Mouse (Mus musculus) spleen, postnatal 4 days (tissue): ENCODE results near the gene Iqsec3.

Experiments
- DNase-seq, 2 experiments: peaks; one replicate each; pipeline ENCODE4 v3.0.0; 2022; ENCODE audit warnings: low spot score in 2 of 2

Gene Iqsec3

GRCm38 (mm10) chr6:121473093-121473821, at the start of gene Iqsec3:
Gene Iqsec3 (minus strand): TSS chr6:121473678.
- peak; percentile 79 to 95 for DNase-seq

GRCm38 (mm10) chr6:121522106-121522705, 48.7 kb upstream of the Iqsec3 start:
- DNase-seq: peak; percentile 7 to 41

GRCm38 (mm10) chr6:121521030-121521429, 47.6 kb upstream of the Iqsec3 start:
- DNase-seq: no peak

DNA sequence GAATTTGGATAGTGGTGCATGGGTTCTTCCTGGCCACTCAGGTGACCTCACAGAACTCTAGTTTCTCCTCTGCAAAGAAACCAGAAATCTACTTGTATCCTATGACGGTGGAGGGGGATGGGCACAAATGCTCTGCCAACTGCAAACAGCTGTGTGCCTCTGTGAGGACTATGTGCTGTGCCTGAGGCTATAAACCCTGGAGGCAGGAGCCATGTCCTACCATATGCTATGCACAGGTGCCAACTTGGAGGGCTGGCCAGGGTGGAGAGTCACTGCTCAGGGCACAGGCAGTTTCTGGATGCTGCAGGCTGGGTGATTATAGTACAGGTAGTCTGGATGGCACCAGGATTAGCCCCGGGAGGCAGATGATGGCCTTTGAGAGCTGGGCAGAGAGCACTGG, 46.4 kb upstream of the Iqsec3 start:
- no peak for DNase-seq

GRCm38 (mm10) chr6:121519266-121519810, 45.9 kb upstream of the Iqsec3 start:
- DNase-seq: no peak

- DNase-seq: no peak
Observed at GRCm38 (mm10) chr6:121517726-121518125, 44.2 kb upstream of the Iqsec3 start.

DNA sequence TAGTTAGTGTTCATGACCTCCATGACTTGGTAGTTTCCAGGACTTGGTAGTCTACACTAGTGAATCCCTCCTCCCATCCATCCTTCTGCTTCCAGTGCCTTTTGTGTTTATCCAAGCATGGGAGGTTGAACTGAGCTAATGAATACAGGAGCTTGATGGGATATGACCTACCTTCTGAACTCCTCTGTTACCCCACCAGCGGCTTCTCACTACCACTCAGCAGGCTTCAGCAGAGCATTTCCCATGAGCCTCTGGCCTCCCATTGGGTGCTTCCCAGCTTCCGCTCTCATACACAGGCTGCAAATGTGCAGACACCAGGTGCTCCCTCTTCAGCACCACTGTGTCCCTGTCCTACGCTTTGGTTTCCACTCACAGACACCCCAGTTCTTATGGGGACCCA, 36.9 kb upstream of the Iqsec3 start:
- DNase-seq: no peak

DNA sequence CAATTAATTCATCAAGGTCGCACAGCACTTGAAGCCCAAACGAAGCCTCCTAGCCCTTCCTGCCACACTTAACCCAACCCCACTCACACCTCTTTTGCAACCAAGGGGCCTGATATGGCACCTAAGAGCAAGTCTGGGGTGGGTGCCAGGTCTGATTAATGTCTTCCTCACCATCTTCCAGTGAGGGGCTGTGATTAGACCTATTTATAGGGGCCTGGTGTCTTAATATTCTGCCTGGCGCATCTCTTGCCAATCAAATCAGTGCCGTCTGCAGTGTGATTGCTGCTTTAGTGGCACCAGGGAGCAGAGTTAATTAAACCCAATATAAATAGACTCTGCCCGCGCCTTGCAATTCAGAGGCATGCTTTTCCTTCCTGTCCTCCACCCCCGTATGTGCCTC, 36.4 kb upstream of the Iqsec3 start:
- DNase-seq: no peak

DNA sequence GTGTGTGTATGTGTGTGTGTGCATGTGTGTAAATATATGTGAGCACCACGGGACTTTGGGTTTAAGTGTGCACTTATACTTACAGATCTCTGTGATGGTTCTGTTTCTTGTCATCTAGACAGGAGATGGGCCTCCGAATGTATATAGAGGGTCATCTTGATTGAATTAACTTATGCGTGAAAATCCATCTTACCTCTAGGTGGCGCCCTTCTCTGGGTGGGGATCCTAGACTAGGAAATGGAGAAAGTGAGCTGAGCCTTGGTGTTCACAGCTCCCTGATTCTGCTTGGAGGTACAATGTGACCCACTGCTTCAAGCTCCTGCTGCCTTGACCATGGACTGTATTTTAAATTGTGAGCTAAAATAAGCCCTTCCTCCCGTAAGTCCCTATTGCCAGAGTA, 34.8 kb upstream of the Iqsec3 start:
- DNase-seq: no peak

DNA sequence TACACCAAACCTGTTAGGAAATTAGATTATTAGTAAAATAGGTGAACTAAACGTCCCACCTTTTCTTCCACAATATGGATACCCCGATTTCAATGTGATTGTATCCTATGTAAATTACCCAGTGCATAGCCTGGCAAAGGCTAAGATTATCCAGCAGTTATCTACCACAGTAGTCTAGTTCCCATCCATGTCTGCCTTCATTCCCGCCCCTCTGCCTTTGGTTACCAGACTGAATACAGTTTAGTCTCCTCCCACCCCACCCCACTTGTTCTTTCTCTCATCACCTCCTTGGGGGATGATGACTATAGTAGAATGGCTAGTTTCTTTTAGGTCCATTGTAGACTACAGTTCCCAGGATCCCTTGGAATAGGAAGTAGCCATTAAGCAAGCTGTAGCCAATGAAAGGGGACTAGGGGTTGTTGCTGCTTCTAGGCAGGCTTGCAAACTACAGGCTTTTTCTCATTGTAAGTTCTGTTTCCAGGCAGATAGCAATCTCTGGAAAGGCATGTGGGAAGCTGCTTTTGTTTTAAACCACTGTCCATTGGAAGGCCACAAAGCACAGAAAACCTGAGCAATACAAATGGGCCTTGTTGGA, 27.7 kb upstream of the Iqsec3 start:
- no peak for DNase-seq

DNA sequence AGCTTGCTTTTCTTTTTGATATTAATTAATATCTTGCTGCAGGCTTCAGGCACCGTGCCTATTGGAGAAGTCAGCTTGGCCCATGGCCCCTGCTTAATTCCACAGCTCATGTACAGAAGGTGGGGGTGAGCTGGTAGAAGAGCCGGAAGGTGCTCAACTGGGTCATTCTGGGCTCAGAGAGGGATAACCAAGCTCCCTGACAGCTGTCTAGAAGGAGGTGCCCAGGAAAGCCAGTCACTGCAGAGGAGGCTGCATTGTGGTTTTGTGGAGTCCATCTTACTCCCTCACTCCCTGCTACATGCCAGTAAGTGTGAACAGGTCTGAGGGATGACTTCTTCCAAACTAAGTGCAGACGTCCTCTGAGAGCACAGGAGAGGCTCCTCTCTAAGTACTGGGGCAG, 26.4 kb upstream of the Iqsec3 start:
- no peak for DNase-seq

- DNase-seq: no peak
Observed at GRCm38 (mm10) chr6:121498819-121499535, 25.5 kb upstream of the Iqsec3 start.

DNA sequence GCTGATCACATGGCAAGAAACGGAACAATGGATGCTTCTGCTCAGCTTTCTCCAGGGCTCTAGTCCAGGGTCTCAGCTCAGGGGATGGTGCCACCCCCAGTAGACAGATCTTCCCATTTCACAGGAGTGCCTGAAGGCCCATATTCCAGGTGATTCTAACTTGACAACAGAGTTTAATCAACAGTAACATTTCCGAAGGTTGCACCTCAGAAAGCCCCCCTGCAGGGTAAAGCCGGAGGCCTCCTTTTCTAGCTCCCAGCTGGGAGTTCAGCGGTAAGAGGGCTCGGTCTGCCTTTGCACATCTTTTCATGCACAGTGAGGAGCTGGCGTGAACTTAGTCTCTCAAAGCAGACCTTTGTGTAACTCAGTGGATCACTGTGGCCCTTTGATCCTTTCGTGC, 22.1 kb upstream of the Iqsec3 start:
- DNase-seq: no peak

- no peak for DNase-seq
Observed at GRCm38 (mm10) chr6:121495026-121495425, 21.5 kb upstream of the Iqsec3 start.

DNA sequence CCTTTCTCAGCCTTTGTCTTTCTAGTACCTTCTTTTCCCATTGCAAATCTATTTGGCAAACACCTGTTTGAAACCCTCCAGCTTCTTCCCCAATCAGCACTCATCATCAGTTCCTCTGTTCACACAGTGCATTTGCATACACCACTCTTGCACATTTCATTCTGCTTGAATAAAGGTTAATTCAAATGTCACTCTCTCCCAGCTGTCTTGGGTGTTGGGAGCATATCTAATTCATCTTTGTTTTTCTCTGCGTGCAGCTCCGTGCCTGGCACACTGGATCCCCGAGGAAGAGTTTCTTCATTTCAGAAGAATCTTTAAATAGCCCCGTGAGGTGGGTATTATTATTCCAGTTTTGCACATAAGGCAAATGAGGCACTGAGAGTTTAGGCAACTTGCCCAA, 20.8 kb upstream of the Iqsec3 start:
- DNase-seq: no peak

DNA sequence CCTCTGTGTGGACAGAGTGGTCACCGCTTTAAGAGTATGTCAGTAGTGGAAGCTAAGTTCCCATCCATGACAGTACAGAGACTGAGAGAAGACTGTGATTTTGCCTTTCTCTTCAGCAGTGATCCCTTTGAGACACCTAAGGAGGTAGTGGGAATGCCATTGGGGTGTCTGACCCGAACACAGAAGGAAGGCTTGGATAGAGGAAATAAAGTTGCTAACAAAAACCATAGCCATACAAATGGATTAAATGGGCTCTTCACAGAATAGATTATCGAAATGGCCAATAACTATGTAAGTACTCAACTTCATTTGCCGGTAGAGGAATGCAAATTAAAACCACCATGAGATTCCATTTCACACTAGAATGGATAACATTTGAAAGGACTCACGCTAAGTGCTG, 17.9 kb upstream of the Iqsec3 start:
- DNase-seq: no peak

DNA sequence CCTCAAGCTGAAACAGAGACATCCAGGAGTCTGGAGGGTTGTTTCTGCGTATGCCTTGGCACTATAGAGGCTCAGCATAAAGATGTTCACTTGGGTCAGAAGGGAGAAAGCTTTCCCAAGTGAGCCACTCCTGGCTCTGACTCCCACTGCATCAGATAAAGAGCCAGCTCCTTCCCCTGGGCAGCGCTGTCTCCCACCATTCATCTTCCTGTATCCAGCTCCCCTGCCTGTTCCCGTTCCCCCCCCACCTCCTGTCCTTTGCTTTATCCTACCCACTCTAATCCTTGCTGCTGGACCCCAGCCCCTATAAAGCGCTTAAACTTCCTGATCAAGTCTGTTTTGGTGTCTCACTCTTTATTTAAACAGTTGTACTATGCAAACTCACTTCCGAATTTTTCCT, 1.2 kb downstream of the Iqsec3 start:
- no peak for DNase-seq

GRCm38 (mm10) chr6:121468235-121468634, 5.2 kb downstream of the Iqsec3 start:
- DNase-seq: no peak

GRCm38 (mm10) chr6:121462628-121463340, 10.7 kb downstream of the Iqsec3 start:
- DNase-seq: no peak

DNA sequence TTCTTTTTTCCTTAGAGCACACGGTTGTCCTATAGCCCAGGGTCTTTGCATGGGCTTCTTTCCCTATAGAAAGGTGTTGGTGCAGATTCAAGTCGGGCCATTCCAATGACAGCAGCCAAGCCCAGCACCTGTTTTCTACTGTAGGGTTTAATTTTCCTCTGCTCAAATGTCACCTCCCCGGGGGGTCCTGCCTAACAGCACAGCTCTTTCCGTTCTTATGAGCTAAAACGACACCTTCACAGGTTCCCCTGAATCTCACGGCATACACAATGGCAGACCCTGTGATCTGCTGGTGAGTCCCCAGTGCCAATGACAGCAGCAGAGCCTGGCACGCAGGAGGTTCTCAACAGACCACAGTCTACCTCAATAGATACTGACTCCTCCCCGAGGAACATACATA, 16.1 kb downstream of the Iqsec3 start:
- DNase-seq: no peak

DNA sequence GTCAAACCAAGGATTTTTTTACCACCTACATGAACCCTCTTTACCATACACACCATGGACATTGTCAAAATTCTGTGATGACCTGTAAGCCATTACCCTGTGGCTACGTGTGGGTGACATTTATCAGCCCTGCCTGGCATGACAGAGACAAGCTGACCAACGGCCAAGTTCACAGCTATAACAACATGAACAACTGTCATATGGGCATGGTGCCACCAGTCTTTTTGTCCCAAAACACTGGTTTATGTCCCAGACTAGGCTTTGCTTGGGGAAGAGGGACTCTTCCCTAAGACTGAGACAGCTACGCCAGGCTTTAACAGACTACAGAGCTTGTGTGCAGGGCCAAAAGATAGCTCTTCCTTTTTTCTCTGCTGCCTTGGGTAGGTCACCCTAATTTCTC, 16.8 kb downstream of the Iqsec3 start:
- no peak for DNase-seq
